Mouse (Mus musculus): ENCODE measurements around the gene Acad12.
A peak's percentile ranks its signal among the peaks of the same experiment; 100 is the strongest.

Acad12 gene

GRCm38 (mm10) chr5:121581945-121582344 lies 36.8 kb downstream of the Acad12 start:
- DNase-seq: no peak

DNA sequence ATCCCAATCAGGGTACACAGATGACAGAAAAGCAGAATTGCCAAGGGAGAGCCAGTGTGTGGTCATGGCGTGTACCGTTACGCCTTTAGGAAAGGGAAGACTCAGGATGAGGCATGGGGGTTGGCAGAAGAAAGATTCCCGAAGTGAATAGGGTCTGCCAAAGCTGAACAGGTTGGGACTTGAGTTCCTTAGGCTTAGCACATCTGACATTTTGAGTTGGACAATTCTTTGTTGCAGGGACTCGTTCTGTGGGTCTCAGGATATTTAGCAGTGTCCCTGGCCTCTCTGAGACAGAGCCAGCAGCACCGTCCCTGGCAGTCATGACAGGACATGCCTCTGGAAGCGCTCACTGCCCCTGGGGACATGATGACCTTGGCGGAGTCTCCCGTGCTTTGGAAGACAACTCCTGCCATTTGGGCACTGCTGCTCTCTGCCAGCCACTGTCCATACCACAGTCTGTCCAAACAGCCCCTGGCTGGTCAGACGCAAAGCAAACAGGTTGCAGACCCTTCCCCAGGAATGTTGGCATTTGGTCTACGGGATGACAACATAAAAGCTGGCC lies 41.7 kb downstream of the Acad12 start:
- no peak for DNase-seq

GRCm38 (mm10) chr5:121575867-121576266 lies 42.9 kb downstream of the Acad12 start:
- no peak for DNase-seq

DNA sequence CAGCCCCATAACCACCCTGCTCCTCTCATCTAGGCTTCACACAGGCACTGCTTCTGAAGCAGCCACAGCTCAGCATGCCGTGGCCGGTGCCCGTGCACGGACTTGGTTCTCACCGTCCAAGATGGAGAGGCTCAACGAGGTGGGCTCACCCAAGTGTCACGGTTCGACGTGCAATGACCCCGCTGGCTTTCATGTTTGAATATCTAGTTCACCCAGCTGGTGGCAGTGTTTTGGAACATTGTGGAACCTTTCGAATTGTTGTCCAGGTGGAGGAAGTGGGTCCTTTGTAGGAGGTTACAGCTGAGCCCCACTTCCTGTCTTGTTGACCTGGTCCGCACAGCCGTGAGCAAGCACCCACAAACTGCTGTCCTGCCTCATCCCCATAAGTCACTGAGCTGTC lies 44.6 kb downstream of the Acad12 start:
- no peak for DNase-seq

- DNase-seq: no peak
Measured at GRCm38 (mm10) chr5:121570787-121571186, 48.0 kb downstream of the Acad12 start.

- no peak for DNase-seq
Measured at GRCm38 (mm10) chr5:121569881-121570420, 48.8 kb downstream of the Acad12 start.

DNA sequence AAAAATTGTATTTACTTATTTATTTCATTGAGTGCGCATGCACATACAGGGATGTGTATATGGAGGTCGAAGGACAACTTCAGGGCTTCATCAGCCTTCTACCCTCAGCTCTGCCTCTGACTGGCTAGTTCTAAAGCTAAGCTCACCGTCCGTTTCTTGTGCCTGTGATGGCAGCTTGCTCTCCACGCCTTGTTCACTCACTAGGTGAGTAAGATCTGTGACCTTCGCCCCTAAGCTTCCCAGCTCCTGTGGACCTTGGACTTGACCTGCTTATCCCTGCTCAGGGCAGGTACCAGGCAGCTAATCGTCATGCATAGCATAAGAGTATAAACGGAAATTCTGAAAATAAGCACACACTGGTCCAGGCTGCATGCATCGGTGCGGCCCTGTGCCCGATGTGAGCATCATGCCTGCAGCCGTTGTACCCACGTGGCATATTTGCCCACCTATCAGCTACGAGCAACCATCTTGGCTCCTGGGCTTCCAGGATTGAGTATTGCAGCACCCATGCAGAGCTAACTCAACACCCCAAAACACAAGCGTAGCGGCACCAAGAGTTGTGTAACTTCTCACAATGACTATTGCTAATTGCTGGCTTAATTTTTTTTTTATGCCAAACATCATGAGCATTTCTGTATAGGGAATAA lies 52.6 kb downstream of the Acad12 start:
- DNase-seq: no peak

- peak; percentile 74 to 87 for DNase-seq
Measured at GRCm38 (mm10) chr5:121564468-121564895, 54.3 kb downstream of the Acad12 start.

DNA sequence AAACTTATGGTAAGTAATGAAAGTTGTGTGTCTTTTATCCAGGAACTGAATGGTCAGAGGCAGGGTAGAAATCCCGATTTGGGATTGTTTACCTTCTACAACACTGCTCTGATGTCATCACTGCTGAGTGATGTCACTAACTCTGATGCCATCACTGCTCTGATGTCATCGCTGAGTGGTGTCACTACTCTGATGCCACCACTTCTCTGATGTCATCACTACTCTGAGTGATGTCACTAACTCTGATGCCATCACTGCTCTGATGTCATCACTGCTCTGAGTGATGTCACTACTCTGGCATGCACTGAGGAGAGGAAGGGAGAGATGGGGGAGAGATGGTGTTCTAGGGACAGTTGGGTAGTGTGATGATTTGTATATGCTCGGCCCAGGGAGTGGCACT lies 56.3 kb downstream of the Acad12 start:
- no peak for DNase-seq

DNA sequence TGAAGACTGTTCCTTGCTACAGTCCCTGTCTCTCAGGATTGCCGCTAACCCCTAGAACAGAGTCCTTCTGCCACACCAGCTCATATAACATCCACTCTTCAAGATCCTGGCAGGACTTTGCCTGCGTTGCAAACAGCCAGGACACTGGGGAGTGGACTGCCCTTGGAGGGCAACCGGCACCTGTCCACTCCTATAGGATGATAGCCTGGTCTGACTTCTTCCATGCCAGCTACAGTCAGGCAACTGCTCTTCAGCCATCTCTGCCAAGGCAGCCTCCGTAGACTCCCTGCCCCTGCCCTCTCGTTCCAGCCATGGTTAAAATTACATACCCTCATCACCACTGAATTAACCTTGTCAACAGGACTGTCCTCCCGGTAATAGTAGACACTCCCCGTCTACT lies 69.5 kb downstream of the Acad12 start:
- peak; percentile 14 to 25 for DNase-seq

GRCm38 (mm10) chr5:121547084-121547483 lies 71.7 kb downstream of the Acad12 start:
- DNase-seq: no peak
